Mouse (Mus musculus): ENCODE measurements around the gene 6430571L13Rik. TPM values are rescaled to one million over a fixed set of nuclear protein-coding genes. Genes with fewer than 3 reads are reported as not detected.
A peak's percentile ranks its signal among the peaks of the same experiment; 100 is the strongest.

6430571L13Rik gene
- polyA plus RNA-seq, 1 experiment from 2014 or later: 0.14 TPM

DNA sequence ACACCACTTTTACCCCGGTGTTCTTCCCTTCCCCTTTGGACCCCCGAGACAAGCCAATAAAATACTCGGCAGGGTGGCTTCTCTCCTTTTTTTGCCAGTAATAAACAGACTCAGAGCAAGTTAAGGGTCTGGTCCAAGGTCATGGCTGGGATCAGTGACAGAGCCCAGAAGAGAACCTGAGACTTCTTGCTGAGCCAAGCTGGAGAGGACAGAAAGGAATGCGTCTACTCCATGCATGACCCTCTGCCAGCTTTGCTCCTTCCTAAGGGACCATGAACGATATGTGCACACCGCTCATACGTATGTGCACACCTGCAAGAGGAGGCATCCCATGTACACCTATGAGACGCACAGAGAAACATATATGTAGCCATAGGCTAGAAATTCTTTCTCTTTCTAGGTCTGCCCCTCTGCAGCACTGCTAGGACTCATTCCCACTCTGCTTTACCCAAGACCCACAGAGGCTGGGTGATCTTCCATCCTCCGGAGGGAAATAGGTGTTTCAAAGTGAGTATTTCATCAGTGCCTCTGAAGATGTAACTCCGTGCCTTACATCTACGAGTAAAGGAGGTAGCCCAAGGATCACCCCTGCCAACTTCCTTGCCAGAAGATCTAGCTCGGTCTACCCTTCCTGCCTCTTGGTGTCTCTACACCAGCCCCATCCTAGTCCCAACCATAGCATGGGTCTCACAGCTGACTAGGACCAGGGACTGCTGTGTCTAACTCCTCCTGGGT is 676 bp downstream of the 6430571L13Rik start:
- no peak for TF ChIP-seq CTCF (IDR thresholded peaks at IDR 0.05; ENCODE audit: low read depth)
- ATAC-seq: no peak
- Histone ChIP-seq H3K9me3 (ENCODE audit: control insufficient read depth) (no peaks in the 10 kb centered on the region), H3K27ac (ENCODE audit: low read depth, low read length) (no peak overlapping the region), H3K4me3 (ENCODE audit: low read depth, low read length) (peak overlapping the region; percentile 53), H3K4me1 (replicated peaks; ENCODE audit: control insufficient read depth, insufficient read depth, low read length) (peaks cover 3% of the 10 kb centered on the region; the same call in 1 of the 2 replicates), H3K36me3 (ENCODE audit: control insufficient read depth, insufficient read depth) (no peaks in the 10 kb centered on the region), H3K27me3 (replicated peaks; ENCODE audit: control insufficient read depth, insufficient read depth, low read length) (peaks cover 3% of the 10 kb centered on the region; the same call in 1 of the 2 replicates), H3K9ac (ENCODE audit: low read depth, low read length) (peak overlapping the region; percentile 47), H3K4me2 (replicated peaks; ENCODE audit: low read depth) (peak overlapping the region; percentile 91)
- WGBS: 49% methylated on average over 12 of the region's 12 CpGs

DNA sequence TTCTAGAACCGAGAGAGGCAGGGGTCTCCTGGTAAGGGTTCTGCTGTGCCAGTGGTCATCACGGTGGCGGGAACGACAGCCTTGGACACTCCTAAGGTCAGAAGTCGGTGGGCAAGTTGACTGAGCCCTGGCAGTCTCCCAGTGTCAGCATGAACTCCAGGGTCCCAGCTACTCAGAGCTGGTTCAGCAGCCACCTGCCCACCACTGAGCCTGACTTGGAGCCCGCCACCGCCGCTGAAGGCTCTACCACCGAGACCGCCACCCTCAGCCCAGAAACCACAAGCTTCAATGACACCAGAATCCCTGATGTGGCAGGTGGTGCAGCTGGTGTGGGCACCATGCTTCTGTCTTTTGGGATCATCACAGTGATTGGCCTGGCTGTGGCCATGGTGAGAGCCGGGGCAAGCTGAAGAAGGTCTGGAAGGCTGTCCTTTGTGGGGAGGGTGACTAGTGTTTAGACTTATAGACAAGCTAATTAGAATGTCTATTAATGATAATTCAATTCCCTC is 1.9 kb downstream of the 6430571L13Rik start:
- Histone ChIP-seq H3K9me3 (ENCODE audit: control insufficient read depth) (no peaks in the 10 kb centered on the region), H3K27me3 (replicated peaks; ENCODE audit: control insufficient read depth, insufficient read depth, low read length) (peaks cover 3% of the 10 kb centered on the region; the same call in 1 of the 2 replicates), H3K4me1 (replicated peaks; ENCODE audit: control insufficient read depth, insufficient read depth, low read length) (peaks cover 3% of the 10 kb centered on the region; the same call in 1 of the 2 replicates), H3K27ac (ENCODE audit: low read depth, low read length) (no peak overlapping the region), H3K36me3 (ENCODE audit: control insufficient read depth, insufficient read depth) (no peaks in the 10 kb centered on the region), H3K9ac (ENCODE audit: low read depth, low read length) (no peak overlapping the region), H3K4me3 (ENCODE audit: low read depth, low read length) (no peak overlapping the region), H3K4me2 (replicated peaks; ENCODE audit: low read depth) (no peak overlapping the region)
- WGBS: 94% methylated on average over 11 of the region's 11 CpGs
- TF ChIP-seq CTCF (IDR thresholded peaks at IDR 0.05; ENCODE audit: low read depth): no peak
- no peak for ATAC-seq

DNA sequence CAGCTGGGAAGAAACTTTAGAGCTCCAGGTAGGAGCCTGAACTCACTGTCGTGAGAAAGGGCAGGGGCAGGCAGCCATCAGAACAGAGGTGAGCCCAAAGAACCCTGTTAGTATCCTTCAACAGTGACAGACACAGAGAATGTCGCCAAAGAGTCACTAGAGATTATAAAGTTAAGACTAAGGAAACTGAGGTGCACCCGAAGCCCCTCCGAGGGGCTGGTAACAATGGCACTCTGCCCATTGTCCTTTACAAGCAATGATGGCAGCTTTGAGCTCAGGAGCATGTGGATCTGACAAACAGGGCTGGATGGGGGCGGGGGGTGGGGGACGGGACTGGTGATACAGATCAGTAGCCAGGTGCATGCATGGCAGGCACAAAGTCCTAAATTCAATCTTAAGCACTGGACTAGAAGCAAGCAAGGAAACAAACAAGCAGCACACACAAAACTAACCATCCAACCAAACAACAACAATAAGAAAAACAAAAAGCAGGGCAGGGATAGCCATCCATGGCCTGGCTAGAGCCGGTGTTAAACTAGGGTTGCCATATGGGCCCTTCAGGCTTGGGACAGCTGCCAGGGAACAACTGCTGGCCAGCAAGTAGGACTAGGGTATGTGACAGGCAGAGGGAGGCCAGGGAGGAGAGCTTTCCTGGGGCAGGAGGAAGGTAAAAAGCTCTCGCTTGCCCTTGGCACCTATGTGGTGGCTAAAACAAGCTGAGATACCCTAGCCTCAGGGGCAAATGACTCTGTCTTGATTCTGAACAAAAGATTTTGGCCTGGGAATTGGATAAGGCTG is 2.9 kb downstream of the 6430571L13Rik start:
- 69% methylated on average over 8 of the region's 8 CpGs for WGBS
- TF ChIP-seq CTCF (IDR thresholded peaks at IDR 0.05; ENCODE audit: low read depth): no peak

DNA sequence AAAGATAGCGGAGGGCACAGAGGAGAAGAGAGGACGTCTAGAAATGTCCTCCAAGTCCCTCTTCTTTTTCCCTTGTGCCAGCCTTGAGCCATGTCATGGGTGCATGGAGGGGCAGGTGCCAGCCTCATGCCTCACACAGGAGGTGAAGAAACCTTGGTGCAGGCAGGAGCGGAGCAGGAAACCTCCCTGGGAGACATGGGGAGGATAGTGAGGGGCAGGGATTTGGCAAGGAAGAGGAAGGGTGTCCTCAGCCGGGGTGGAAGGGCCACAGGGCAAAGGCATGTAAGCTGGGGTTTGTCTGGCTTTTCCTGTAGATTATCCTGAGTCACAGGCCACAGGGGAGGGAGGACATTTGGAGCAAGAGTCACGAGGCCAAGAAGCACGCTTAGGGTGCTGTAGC is 3.6 kb downstream of the 6430571L13Rik start:
- no peaks in the 10 kb centered on the region for H3K9me3 ChIP-seq (ENCODE audit: control insufficient read depth)
- ATAC-seq: no peak
- no peak overlapping the region for H3K4me2 ChIP-seq (replicated peaks; ENCODE audit: low read depth)
- H3K4me3 ChIP-seq (ENCODE audit: low read depth, low read length): no peak overlapping the region
- H3K27ac ChIP-seq (ENCODE audit: low read depth, low read length): no peak overlapping the region
- H3K36me3 ChIP-seq (ENCODE audit: control insufficient read depth, insufficient read depth): no peaks in the 10 kb centered on the region
- H3K9ac ChIP-seq (ENCODE audit: low read depth, low read length): no peak overlapping the region
- H3K4me1 ChIP-seq (replicated peaks; ENCODE audit: control insufficient read depth, insufficient read depth, low read length): 0 out of 2 replicates have a peak, but pooled peaks cover 3% of the 10 kb centered on the region
- TF ChIP-seq CTCF (IDR thresholded peaks at IDR 0.05; ENCODE audit: low read depth): no peak
- WGBS: 77% methylated on average over 6 of the region's 6 CpGs
- H3K27me3 ChIP-seq (replicated peaks; ENCODE audit: control insufficient read depth, insufficient read depth, low read length): peaks cover 3% of the 10 kb centered on the region; the same call in 1 of the 2 replicates

More for the DNA sequence above, 2.9 kb downstream of the 6430571L13Rik start:
- no peak for ATAC-seq
- Histone ChIP-seq H3K36me3 (ENCODE audit: control insufficient read depth, insufficient read depth) (no peaks in the 10 kb centered on the region), H3K9ac (ENCODE audit: low read depth, low read length) (no peak overlapping the region), H3K4me2 (replicated peaks; ENCODE audit: low read depth) (no peak overlapping the region), H3K4me1 (replicated peaks; ENCODE audit: control insufficient read depth, insufficient read depth, low read length) (peaks cover 3% of the 10 kb centered on the region; the same call in 1 of the 2 replicates), H3K27me3 (replicated peaks; ENCODE audit: control insufficient read depth, insufficient read depth, low read length) (peaks cover 3% of the 10 kb centered on the region; the same call in 1 of the 2 replicates), H3K27ac (ENCODE audit: low read depth, low read length) (no peak overlapping the region), H3K9me3 (ENCODE audit: control insufficient read depth) (no peaks in the 10 kb centered on the region), H3K4me3 (ENCODE audit: low read depth, low read length) (no peak overlapping the region)

DNA sequence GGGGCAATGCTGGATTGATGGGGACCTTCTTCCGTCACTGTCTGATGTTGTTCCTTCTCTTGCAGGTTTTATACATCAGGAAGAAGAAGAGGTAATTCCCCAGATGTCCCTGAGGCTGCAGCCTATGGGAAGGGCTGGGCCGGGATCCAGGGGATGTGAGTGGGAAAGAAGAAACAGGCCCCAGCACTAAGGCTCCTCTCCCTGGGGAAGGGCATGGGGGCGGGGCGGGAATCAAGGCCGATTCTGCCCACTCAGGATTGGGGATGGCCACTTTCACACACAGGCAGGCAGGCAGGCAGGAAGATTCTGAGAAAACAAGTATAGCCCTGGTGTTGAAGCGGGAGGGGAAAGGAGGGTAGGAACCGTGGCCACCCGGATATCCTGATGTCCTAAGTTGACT is 5.7 kb downstream of the 6430571L13Rik start:
- no peak for ATAC-seq
- peaks cover 3% of the 10 kb centered on the region; the same call in 1 of the 2 replicates for H3K27me3 ChIP-seq (replicated peaks; ENCODE audit: control insufficient read depth, insufficient read depth, low read length)
- no peaks in the 10 kb centered on the region for H3K36me3 ChIP-seq (ENCODE audit: control insufficient read depth, insufficient read depth)
- TF ChIP-seq CTCF (IDR thresholded peaks at IDR 0.05; ENCODE audit: low read depth): no peak
- H3K27ac ChIP-seq (ENCODE audit: low read depth, low read length): no peak overlapping the region
- H3K4me2 ChIP-seq (replicated peaks; ENCODE audit: low read depth): no peak overlapping the region
- 83% methylated on average over 8 of the region's 8 CpGs for WGBS
- H3K9me3 ChIP-seq (ENCODE audit: control insufficient read depth): no peaks in the 10 kb centered on the region
- H3K4me1 ChIP-seq (replicated peaks; ENCODE audit: control insufficient read depth, insufficient read depth, low read length): no peaks in the 10 kb centered on the region
- H3K9ac ChIP-seq (ENCODE audit: low read depth, low read length): no peak overlapping the region
- H3K4me3 ChIP-seq (ENCODE audit: low read depth, low read length): no peak overlapping the region

DNA sequence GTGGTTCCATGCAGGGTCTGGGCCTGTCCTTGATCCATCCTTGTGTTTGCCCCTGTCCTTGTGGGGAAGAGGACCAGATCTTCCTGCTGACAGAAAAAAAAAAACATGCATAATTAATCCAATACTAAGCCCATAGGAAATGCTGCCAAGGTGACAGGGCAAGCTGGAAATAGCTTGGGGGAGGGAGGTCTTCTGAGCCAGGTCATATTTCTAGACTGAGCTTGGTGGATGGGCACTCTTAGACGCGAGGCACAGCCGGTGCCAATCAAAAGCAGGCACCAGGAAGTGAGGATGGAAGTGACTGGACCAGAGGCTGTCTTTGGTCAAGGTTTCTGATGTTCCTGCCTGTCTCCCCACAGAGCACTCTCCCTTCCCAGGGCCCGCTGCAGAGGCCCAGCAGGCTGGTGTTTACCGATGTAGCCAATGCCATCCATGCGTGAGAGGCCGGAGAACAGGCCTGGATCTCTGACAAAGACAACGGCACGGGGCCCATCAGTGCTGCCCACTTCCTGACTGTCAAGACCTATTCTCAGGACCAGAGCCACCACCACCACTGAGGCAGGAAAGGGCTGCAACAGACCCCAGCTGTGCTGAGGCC is 7.3 kb downstream of the 6430571L13Rik start:
- Histone ChIP-seq H3K4me1 (replicated peaks; ENCODE audit: control insufficient read depth, insufficient read depth, low read length) (no peaks in the 10 kb centered on the region), H3K36me3 (ENCODE audit: control insufficient read depth, insufficient read depth) (no peaks in the 10 kb centered on the region), H3K27me3 (replicated peaks; ENCODE audit: control insufficient read depth, insufficient read depth, low read length) (0 out of 2 replicates have a peak, but pooled peaks cover 3% of the 10 kb centered on the region), H3K4me2 (replicated peaks; ENCODE audit: low read depth) (no peak overlapping the region), H3K9me3 (ENCODE audit: control insufficient read depth) (no peaks in the 10 kb centered on the region), H3K4me3 (ENCODE audit: low read depth, low read length) (no peak overlapping the region), H3K27ac (ENCODE audit: low read depth, low read length) (no peak overlapping the region), H3K9ac (ENCODE audit: low read depth, low read length) (no peak overlapping the region)
- 73% methylated on average over 9 of the region's 9 CpGs for WGBS
- no peak for TF ChIP-seq CTCF (IDR thresholded peaks at IDR 0.05; ENCODE audit: low read depth)
- no peak for ATAC-seq

Measured in intestine, postnatal 0 days (tissue).